Mouse (Mus musculus) forebrain, embryonic 12.5 days (tissue): ENCODE results near the gene Mocs2. TPM values are rescaled to one million over a fixed set of nuclear protein-coding genes. Genes with fewer than 3 reads are reported as not detected.

Experiments
- ATAC-seq: fragments of 200-750 bp; cut with Nextera tagmentation; 2 replicates; pipeline ENCODE4 v1.8.0; 2017; ENCODE audit warnings: moderate TSS enrichment; ENCODE audit not compliant: low FRiP score
- H3K27ac ChIP-seq: fragments of 300-500 bp; sonication (generic); 2 replicates; pipeline ENCODE4 v1.5.1; 2016; ENCODE audit warnings: mild to moderate bottlenecking
- H3K27me3 ChIP-seq: fragments of 300-500 bp; sonication (generic); 2 replicates; pipeline ENCODE4 v1.6.1; 2016; ENCODE audit warnings: mild to moderate bottlenecking
- H3K36me3 ChIP-seq: fragments of 300-500 bp; sonication (generic); replicated peaks from 2 replicates; pipeline ENCODE4 v1.6.1; 2016; ENCODE audit warnings: mild to moderate bottlenecking
- H3K4me1 ChIP-seq: fragments of 300-500 bp; sonication (generic); 2 replicates; pipeline ENCODE4 v1.6.1; 2016
- H3K4me2 ChIP-seq: fragments of 300-500 bp; sonication (generic); 2 replicates; pipeline ENCODE4 v1.6.1; 2016; ENCODE audit warnings: mild to moderate bottlenecking, moderate library complexity
- H3K4me3 ChIP-seq: fragments of 300-500 bp; sonication (generic); replicated peaks from 2 replicates; pipeline ENCODE4 v1.5.1; 2016; ENCODE audit warnings: mild to moderate bottlenecking
- H3K9ac ChIP-seq: fragments of 300-500 bp; sonication (generic); 2 replicates; pipeline ENCODE4 v1.6.1; 2016; ENCODE audit warnings: mild to moderate bottlenecking
- H3K9me3 ChIP-seq: fragments of 300-500 bp; sonication (generic); 2 replicates; pipeline ENCODE4 v1.6.1; 2016
- WGBS: fragments of 180-500 bp; shearing (Covaris S2); methylation state at CpG from one replicate; pipeline ENCODE4 v1.1.7; 2016; 5-methylcytosine and 5-hydroxymethylcytosine counted together
- polyA plus RNA-seq: library from polyadenylated mRNA; unstranded; fragments of >200 nt; fragmentation: Nextera tagmentation; extraction: Ambion mirVana; gene quantifications from 2 replicates; pipeline ENCODE4 v1.2.1, GENCODE M21; 2016

Mocs2 gene
- 84.1 and 84.6 TPM in 2 replicates for polyA plus RNA-seq

DNA sequence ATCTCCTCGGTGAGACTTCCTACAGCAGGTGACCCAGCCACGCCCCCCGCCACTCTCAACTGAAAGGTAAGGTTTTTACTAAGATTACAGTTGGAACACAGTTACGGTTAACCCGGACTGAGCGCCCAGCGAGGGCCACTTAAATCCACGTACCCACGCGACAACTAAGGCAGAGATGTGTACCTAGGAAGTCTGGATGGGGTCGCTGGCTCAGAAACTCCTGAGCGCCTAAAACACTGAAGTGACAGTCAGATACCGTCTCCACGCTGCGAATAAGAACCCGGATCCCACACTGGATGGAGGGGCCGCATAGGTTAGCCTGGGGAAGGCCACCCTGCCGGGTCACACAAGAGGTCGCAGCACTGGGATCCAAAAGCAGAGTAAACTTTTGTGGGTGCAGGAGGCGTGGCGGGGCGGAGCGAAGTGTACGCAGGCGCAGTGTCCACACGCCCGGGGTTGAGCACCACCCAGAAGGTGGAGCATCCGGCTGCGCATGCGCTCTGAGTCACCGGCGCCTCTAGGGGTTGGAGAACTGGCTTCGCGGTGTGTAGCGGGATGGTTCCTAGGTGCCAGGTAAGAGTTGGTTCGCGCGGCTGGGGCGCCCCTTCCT lies at the start of gene Mocs2:
TSS of gene Mocs2 (plus strand) at position 486 of the 610 bp plus-strand sequence.
- no peak within 1 kb of the TSS for H3K27ac ChIP-seq
- H3K9ac ChIP-seq: peak within 1 kb of the TSS; percentile 76
- peak; percentile 99 for ATAC-seq
- H3K4me1 ChIP-seq: peaks cover 15% of the 10 kb centered on the region
- H3K36me3 ChIP-seq: no peaks in the 10 kb centered on the region
- H3K27me3 ChIP-seq: 0 out of 2 replicates have a peak, but pooled peaks cover 4% of the 10 kb centered on the region
- H3K9me3 ChIP-seq: no peaks in the 10 kb centered on the region
- 1% methylated on average over 39 of the region's 39 CpGs for WGBS
- peak within 1 kb of the TSS; percentile 72 for H3K4me3 ChIP-seq
- H3K4me2 ChIP-seq: peak within 1 kb of the TSS; percentile 86

DNA sequence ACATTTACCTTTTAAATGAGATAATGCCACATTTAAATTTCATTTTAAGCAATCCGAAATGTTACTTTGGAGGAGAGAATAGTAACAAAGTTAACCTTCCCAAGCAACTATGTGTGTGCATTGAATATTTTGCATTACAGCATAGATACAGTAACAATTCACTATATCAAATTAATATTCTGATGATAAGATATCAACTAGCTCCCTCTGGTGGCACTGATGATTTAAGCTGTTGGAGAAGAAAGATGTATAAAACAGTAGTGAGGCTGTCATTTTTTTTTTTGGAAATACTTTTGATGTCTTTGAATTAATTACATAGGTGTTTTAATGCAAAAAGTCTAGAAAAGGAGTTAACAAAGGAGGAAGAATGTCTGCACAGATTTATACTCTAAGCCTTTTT lies 26.5 kb upstream of the Mocs2 start:
- H3K9ac ChIP-seq: no peak overlapping the region
- WGBS: 82% methylated on average over 1 of the region's 1 CpGs
- ATAC-seq: no peak
- no peak overlapping the region for H3K4me2 ChIP-seq
- no peaks in the 10 kb centered on the region for H3K4me1 ChIP-seq
- no peaks in the 10 kb centered on the region for H3K9me3 ChIP-seq
- no peaks in the 10 kb centered on the region for H3K36me3 ChIP-seq
- H3K4me3 ChIP-seq: no peak overlapping the region
- no peak overlapping the region for H3K27ac ChIP-seq
- peaks cover 3% of the 10 kb centered on the region; the same call in 1 of the 2 replicates for H3K27me3 ChIP-seq

DNA sequence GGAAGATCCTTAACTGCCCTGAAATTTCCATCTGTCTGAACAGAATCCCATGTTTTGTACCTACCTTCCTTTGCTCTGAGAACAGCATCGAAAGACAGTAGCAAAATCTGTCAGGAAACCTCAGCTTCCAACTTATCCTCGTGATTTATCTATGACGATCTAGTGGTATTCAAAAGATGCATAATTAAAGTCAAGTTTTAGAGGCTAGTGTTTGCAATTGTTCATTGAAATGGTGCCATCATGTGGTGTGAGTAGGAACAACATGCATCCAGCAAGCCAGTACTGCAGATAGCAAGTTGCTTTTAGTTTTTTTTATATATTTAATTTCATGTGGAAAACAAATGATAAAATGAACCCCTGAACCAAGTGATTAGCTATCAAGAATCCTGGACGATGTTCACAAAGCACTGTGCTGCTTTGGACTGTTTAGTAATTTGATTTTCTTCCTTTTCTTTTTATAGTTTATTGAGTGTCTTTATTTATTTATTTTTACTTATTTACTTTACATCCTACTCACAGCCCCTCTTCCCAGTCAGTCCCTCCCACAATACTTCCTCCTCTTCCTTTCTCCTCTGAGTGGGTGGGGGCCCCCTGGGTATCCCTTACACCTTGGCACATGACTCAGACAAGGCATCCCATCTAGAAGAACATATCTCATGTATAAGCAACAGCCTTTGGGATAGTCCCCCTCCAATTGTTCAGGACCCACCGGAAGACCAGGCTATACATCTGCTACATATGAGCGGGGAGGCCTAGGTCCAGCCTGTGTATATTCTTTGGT lies 24.6 kb upstream of the Mocs2 start:
- no peaks in the 10 kb centered on the region for H3K36me3 ChIP-seq
- H3K27me3 ChIP-seq: peaks cover 3% of the 10 kb centered on the region; the same call in 1 of the 2 replicates
- H3K4me3 ChIP-seq: no peak overlapping the region
- H3K4me2 ChIP-seq: no peak overlapping the region
- H3K9ac ChIP-seq: no peak overlapping the region
- H3K4me1 ChIP-seq: no peaks in the 10 kb centered on the region
- 52% methylated on average over 6 of the region's 6 CpGs for WGBS
- H3K27ac ChIP-seq: no peak overlapping the region
- H3K9me3 ChIP-seq: no peaks in the 10 kb centered on the region
- ATAC-seq: peak; percentile 41; the same call in 1 of the 2 replicates

DNA sequence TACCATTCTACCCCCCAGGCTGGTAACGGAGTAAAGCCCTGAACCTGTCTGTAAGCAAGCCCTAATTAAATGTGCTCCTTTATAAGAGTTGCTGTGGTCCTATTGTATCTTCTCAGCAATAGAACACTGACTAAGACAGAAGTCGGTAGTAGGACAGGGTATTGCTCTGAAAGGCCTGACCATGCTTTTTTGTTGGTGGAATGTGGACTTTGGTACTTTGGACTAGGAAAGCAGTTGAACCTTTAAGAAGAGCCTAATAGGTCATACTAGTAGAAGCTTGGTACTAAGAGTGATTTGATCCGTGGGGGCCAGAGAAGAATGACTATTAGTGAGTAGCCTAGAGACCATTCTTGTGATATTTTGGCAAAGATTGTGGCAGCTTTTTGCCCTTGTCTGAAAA lies 16.2 kb upstream of the Mocs2 start:
- no peak for ATAC-seq
- Histone ChIP-seq H3K9ac (no peak overlapping the region), H3K36me3 (no peaks in the 10 kb centered on the region)

DNA sequence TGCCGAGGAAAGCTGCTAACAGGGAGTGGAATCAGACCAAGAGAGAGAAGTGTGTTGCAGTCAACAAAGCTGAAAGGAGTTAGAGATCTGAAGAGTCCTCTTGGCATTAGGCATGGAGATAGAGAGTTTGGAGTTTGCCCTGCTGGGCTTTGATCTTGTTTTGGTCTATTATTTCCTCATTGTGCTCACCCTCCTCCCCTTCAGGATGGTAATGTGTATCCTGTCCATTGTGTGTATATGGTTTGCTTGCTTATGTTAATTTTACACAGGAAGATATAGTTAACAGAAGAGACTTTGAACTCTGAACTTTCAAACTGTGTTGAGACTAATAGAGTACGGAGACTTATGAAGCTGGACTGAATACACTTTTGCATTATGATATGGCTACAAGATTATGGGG lies 15.1 kb upstream of the Mocs2 start:
- Histone ChIP-seq H3K4me1 (no peaks in the 10 kb centered on the region), H3K4me3 (no peak overlapping the region), H3K9ac (no peak overlapping the region), H3K27ac (no peak overlapping the region), H3K27me3 (no peaks in the 10 kb centered on the region), H3K9me3 (no peaks in the 10 kb centered on the region), H3K4me2 (no peak overlapping the region), H3K36me3 (no peaks in the 10 kb centered on the region)
- no peak for ATAC-seq
- 91% methylated on average over 2 of the region's 2 CpGs for WGBS

More for the DNA sequence above, 16.2 kb upstream of the Mocs2 start:
- H3K27me3 ChIP-seq: no peaks in the 10 kb centered on the region
- no peaks in the 10 kb centered on the region for H3K9me3 ChIP-seq
- WGBS: 65% methylated on average over 3 of the region's 3 CpGs
- no peak overlapping the region for H3K4me3 ChIP-seq
- H3K4me1 ChIP-seq: no peaks in the 10 kb centered on the region
- H3K27ac ChIP-seq: no peak overlapping the region
- H3K4me2 ChIP-seq: no peak overlapping the region

DNA sequence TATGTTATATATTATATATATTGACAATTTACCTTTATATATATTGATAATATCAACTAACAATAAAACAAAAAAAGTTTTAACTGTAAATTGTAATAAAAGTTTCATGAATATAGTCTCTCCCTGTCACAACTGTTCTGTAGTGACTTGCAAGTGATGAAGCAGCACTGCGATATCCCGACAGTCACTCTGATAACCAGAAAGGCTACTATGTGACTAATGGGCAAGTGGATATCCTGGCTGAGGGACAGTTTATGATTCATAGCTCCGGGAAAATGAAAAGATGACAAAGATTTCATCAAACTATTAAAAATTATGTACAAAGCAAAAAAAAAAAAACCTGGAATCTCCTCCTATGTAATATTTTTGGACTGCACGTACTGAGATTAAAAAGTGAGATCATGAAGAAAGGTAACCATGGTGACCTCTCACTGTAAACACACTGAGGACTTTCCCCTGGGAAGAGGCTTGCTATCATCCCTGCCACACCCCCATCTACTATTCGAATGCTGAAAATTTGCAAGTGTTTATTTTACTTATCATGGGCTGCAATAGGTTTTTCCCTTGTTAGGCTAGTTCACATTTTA lies 8.3 kb upstream of the Mocs2 start:
- no peaks in the 10 kb centered on the region for H3K27me3 ChIP-seq
- H3K27ac ChIP-seq: no peak overlapping the region
- H3K9me3 ChIP-seq: no peaks in the 10 kb centered on the region
- no peak overlapping the region for H3K9ac ChIP-seq
- no peaks in the 10 kb centered on the region for H3K36me3 ChIP-seq
- 92% methylated on average over 5 of the region's 5 CpGs for WGBS
- H3K4me2 ChIP-seq: no peak overlapping the region
- no peak overlapping the region for H3K4me3 ChIP-seq
- no peak for ATAC-seq
- H3K4me1 ChIP-seq: no peaks in the 10 kb centered on the region

DNA sequence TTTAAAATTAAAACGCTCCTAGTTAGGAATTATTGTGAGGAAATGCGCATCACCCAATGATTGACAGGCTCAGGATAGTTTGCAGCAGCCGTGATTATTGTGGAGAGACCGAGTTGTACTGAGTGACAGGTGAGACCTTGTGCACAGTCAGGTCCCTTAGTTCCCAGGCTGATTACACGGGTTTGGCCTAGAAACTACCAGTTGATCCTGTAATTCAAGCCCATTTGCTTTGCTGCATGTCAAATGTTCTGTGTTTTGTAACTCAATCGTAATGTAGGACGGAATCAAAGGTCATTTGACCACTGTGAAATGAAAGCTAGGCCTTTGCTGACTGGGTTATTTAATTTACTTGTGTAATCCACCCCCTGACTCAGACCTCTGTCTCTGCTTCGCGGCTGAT lies 477 bp downstream of the Mocs2 start:
- Histone ChIP-seq H3K4me1 (peaks cover 15% of the 10 kb centered on the region), H3K4me3 (peak overlapping the region; percentile 72), H3K4me2 (peak overlapping the region; percentile 86), H3K9me3 (no peaks in the 10 kb centered on the region), H3K27me3 (0 out of 2 replicates have a peak, but pooled peaks cover 4% of the 10 kb centered on the region), H3K27ac (no peak overlapping the region), H3K36me3 (no peaks in the 10 kb centered on the region), H3K9ac (peak overlapping the region; percentile 76)
- ATAC-seq: peak; percentile 78
- WGBS: 28% methylated on average over 9 of the region's 9 CpGs

DNA sequence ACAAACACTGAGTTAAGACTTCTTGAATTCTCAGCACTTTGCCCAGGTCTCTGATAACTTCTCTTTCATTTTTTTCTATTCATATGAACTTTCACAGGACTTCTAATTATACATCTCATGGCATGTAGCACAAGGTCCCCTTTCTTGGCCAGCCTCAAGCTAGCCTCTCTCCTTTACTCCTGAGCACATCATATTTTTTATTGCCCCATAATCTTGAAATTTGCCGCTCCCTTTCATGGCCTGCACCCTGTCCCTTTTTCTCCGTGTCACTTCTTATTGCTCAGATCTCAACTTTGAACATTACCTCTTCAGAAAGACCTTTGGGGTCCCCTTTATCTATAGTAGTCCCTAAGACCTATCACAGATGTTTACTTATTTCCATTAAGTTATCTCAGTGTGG lies 4.8 kb downstream of the Mocs2 start:
- peaks cover 9% of the 10 kb centered on the region for H3K4me1 ChIP-seq
- H3K27me3 ChIP-seq: no peaks in the 10 kb centered on the region
- H3K4me3 ChIP-seq: no peak overlapping the region
- no peak overlapping the region for H3K4me2 ChIP-seq
- no peak overlapping the region for H3K9ac ChIP-seq
- 94% methylated on average over 2 of the region's 2 CpGs for WGBS
- peaks cover 17% of the 10 kb centered on the region for H3K36me3 ChIP-seq
- ATAC-seq: no peak
- no peak overlapping the region for H3K27ac ChIP-seq
- no peaks in the 10 kb centered on the region for H3K9me3 ChIP-seq

DNA sequence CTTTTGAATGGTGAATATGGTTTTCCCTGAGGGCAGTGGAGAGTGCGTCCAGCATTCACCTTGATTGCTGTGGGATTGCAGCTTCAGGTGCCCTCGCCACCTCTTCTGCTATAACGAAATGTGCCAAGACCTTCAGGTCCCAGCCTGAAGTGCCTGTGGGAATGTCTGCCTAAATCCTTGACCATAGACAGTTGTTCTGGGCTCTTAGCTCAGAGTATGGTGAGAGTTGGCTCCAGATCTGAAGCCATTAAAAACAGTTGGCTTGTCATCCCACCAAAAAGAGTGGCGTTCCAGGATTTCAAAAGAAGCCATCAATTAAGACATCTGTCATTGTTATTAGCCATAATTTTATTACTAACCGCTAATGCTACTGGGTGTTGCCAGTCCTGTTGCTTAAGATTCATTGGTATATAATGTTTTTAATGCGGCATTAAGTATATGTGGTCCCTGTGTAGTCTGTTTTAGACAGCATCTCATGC lies 7.4 kb downstream of the Mocs2 start:
- peaks cover 28% of the 10 kb centered on the region for H3K36me3 ChIP-seq
- no peak overlapping the region for H3K4me3 ChIP-seq
- no peaks in the 10 kb centered on the region for H3K4me1 ChIP-seq
- ATAC-seq: no peak
- no peaks in the 10 kb centered on the region for H3K27me3 ChIP-seq
- H3K9ac ChIP-seq: no peak overlapping the region
- 95% methylated on average over 6 of the region's 6 CpGs for WGBS
- H3K9me3 ChIP-seq: no peaks in the 10 kb centered on the region
- no peak overlapping the region for H3K4me2 ChIP-seq
- H3K27ac ChIP-seq: no peak overlapping the region

DNA sequence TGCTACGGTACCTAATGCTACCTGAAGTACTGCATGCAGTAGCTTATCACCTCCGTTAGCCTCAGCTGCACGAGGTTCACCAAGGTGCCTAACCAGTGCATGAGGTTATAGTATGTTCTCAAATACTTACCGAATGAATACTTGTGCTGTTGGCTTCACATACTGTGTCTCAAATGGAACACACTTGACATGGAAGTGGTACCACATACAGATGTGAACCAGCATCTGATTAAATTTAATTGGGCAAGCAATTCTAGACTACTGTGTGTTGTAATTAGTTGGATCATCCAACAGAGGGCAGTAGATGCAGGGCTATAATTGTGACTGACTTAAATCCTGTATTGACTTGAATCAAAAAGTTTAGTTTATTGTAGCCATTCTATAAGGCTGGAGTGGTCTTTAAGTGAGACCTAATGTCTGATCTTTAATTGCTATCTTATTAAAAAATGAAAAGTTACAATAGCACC lies 13.4 kb downstream of the Mocs2 start:
- H3K9ac ChIP-seq: no peak overlapping the region

DNA sequence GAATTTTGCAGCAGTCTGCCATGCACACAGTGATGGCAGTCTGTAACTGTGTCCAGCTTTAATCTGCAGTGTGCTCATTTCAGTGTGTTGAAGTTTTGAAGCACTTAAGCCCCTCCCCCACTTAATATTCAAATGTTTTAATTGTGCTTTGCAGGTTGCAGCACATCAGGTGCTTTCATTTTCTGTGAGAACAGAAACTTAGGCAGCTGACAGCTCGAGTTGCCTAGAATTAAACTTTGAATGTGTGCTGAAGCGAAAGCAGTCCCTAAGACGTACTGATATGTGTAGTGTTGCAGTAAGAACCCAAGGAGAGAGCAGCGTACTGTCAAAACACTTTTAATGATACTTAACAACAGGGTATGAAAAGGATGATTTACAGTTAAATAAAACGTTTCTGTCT lies 14.7 kb downstream of the Mocs2 start:
- Histone ChIP-seq H3K9ac (no peak overlapping the region), H3K36me3 (peaks cover 21% of the 10 kb centered on the region), H3K27me3 (no peaks in the 10 kb centered on the region), H3K9me3 (no peaks in the 10 kb centered on the region), H3K4me2 (no peak overlapping the region), H3K4me1 (no peaks in the 10 kb centered on the region), H3K27ac (no peak overlapping the region), H3K4me3 (no peak overlapping the region)
- WGBS: 68% methylated on average over 5 of the region's 5 CpGs
- ATAC-seq: no peak

More for the DNA sequence above, 13.4 kb downstream of the Mocs2 start:
- no peak overlapping the region for H3K4me3 ChIP-seq
- no peaks in the 10 kb centered on the region for H3K9me3 ChIP-seq
- no peaks in the 10 kb centered on the region for H3K27me3 ChIP-seq
- H3K36me3 ChIP-seq: peaks cover 34% of the 10 kb centered on the region
- 82% methylated on average over 4 of the region's 4 CpGs for WGBS
- no peak overlapping the region for H3K27ac ChIP-seq
- peak; percentile 66 for ATAC-seq
- no peak overlapping the region for H3K4me2 ChIP-seq
- H3K4me1 ChIP-seq: no peaks in the 10 kb centered on the region

DNA sequence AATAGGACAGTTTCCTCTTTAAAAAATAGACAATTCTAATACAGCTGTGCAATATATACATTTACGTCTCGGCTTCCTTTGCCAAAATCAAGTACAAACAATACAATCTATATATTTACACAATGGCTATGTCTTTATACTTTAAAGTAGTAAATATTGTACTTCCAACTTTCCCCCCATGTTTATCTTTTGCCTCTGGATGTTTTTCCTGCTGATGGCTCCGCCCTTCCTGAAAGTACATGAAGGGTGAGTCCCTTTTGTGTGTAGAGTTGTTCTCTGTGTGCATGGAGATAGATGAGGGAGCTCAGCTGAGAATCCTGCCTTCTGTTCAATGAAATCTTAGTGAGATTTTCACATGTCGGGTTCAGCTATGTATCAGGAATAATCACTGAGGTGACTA lies 15.3 kb downstream of the Mocs2 start:
- no peak overlapping the region for H3K4me2 ChIP-seq
- H3K9ac ChIP-seq: no peak overlapping the region
- H3K4me1 ChIP-seq: peaks cover 2% of the 10 kb centered on the region; the same call in 1 of the 2 replicates
- no peaks in the 10 kb centered on the region for H3K9me3 ChIP-seq
- H3K27me3 ChIP-seq: no peaks in the 10 kb centered on the region
- 92% methylated on average over 4 of the region's 4 CpGs for WGBS
- H3K27ac ChIP-seq: no peak overlapping the region
- ATAC-seq: no peak
- peaks cover 16% of the 10 kb centered on the region for H3K36me3 ChIP-seq
- H3K4me3 ChIP-seq: no peak overlapping the region
